Mouse (Mus musculus) gastrocnemius, adult 8-10 months (tissue): Measurements from ENCODE around the gene Map2k1. TPM values are rescaled to one million over a fixed set of nuclear protein-coding genes. Genes with fewer than 3 reads are reported as not detected.
"Not testable (repeated sequence)": the region's sequence is repeated elsewhere in the genome, so short reads cannot be mapped to it uniquely, and the experiment has no call there.

Source experiments
- DNase-seq, 2 experiments: peaks; one replicate each; pipeline ENCODE4 v3.0.0; 2022; ENCODE audit warnings: low spot score in 2 of 2
- total RNA-seq, 4 experiments: library from RNA; stranded (reverse); gene quantifications; 2 replicates each; pipeline ENCODE4 v1.2.4; 2022

Gene Map2k1
- total RNA-seq, result 10 to 100 TPM; 59.2 to 62.4 (median 60.6) TPM

- DNase-seq, result peak; percentile 99 to 100
These were observed at the start of gene Map2k1 for GRCm38 (mm10) chr9:64253021-64253904. Map2k1 (minus strand) TSS chr9:64253631.

DNA sequence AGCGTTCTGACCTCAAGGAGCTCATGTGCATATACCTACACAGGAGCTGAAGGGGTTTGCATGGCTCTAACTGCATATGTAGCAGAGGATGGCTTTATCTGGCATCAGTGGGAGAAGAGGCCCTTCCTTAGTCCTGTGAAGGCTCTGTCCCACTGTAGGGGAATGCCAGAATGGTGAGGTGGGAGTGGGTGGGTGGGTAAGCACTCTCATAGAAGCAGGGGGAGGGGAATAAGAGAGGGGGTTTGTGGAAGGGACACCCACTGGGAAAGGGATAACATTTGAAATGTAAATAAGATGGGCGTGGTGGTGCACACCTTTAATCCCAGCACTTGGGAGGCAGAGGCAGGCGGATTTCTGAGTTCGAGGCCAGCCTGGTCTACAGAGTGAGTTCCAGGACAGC, 49.7 kb upstream of the Map2k1 start:
- not testable (repeated sequence) for DNase-seq

DNA sequence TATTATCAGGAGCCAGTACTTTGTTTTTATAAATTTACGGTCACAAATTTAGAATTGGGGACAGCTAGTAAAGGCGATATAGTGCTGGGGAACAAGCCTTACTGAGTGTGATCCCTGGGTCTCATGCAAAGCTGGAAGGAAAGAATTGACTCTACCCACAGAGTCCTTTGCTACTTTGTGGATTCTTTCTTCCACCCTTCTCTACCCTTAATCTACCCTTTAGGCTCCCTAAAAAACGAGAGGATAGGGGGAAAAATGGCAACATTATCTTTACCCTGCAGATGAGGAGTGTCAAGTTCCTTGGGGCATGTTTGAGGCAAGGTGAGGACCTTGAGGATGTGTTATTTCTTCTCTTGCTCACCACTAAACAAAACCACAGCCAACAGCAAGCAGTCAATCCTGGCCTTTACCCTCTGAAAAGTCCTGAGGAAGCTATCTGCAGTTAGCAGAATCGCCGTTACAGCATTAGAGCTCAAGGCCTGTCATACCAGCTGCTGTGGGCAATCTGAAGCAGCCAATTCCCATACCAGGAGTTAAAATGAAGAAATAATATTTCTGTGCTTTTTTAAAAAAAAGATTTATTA, 29.1 kb upstream of the Map2k1 start:
- DNase-seq, result no peak

GRCm38 (mm10) chr9:64281781-64282178, 28.3 kb upstream of the Map2k1 start:
- DNase-seq, result no peak

- peak; percentile 92 to 94 for DNase-seq
These were observed 27.8 kb upstream of the Map2k1 start, which contains the start of gene Tipin for GRCm38 (mm10) chr9:64281105-64281780. Tipin (plus strand) TSS chr9:64281581.

DNA sequence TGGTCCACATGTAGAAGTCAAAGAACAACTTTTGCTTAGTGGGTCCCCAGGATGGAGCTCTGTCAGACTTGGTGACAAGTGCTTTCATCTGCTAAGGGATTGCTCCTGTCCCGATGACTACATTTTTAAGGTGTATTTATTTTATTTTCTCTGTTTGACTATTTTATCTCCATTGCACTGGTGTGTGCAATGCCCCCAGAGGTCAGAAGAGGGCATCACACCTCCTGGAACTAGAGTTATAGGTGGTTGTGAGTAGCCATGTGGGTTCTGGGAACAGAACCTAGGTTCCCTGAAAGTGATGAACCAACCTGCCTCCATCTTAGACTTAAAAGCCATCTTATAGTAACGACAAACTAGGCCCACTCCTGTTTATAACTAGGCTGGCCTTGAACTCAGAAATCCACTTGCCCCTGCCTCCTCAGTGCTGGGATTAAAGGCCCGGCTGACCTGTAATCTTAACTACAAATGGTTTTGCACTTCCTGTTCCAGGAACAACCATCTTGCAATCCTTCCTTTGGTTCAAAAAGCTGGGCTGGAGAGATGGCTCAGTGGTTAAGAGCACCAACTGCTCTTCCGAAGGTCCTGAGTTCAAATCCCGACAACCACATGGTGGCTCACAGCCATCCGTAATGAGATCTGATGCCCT, 25.4 kb upstream of the Map2k1 start:
- no peak for DNase-seq

- DNase-seq, result peak; percentile 23 to 38
These were observed 24.3 kb upstream of the Map2k1 start for GRCm38 (mm10) chr9:64277706-64278105.

DNA sequence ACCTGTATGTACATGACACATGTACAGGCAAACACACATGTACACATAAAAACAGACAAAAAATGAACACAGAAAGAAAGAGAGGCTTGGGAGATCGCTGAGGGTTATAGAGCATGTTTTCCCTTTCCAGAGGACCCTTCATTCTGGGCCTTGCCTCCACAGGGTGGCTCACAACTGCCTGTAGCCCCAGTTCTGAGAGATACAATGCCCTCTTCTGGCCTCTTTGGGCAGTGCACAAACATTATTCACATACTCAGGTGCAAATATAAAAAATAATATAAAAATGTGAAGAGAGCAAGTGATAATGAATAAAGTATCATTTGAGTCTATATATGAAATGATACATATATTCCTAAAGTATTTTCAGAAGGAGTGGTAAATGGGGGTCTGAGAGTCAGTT, 21.5 kb upstream of the Map2k1 start:
- DNase-seq, result no peak

DNA sequence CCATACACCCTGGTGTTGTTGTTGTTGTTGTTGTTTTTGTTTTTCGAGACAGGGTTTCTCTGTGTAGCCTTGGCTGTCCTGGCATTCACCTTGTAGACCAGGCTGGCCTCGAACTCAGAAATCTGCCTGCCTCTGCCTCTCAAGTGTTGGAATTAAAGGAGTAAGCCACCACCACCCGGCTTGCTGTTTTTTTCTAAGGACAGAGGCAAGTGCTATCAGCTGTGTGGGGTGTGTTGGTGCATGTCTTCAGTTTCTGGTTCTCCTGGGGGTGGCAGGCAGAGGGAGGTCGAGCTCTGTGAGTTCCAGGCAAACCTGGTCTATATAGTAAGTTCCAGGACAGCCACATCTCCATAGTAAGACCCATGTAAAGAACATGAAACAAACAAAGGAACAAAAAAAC, 20.9 kb upstream of the Map2k1 start:
- no peak for DNase-seq

DNA sequence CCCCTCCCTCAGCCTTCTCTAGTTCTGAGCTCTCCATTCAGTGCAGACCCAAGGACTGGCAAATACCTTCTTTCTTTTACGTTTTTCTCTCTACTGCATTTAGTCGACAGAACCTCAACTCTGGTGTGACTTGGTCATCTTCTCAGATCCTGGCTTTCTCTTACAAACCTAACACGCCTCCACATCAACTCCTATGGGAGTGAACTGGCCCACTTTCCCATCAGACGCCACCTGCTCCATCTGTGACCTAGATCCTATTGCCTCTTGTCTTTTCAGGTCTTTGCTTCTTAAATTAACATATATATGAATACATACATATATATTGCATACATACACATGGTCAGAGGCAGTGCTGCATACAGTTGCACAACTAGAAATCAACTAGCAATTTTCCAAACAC, 20.3 kb upstream of the Map2k1 start:
- no peak for DNase-seq

DNA sequence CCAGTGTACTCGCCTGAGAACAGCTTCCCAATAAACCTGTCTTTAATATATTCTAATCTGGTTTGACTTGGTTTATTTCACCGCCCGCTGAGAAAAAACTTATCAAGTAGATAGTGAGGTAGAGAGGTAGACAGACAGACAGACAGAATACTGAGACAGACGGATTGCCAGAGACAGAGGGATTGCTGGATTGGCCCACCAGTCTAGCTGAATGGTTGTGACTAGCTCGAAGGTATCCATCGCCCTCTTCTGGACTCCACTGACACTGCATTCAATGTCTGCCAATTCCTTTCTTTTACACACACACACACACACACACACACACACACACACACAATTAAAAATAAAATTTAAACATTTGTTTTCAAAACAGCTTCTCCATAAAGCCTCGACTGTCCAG, 19.2 kb upstream of the Map2k1 start:
- peak; percentile 12 to 28 for DNase-seq

GRCm38 (mm10) chr9:64271249-64271648, 17.8 kb upstream of the Map2k1 start:
- no peak for DNase-seq

GRCm38 (mm10) chr9:64268836-64269235, 15.4 kb upstream of the Map2k1 start:
- not testable (repeated sequence) for DNase-seq

- DNase-seq, result no peak
These were observed 14.8 kb upstream of the Map2k1 start for GRCm38 (mm10) chr9:64268196-64268595.

DNA sequence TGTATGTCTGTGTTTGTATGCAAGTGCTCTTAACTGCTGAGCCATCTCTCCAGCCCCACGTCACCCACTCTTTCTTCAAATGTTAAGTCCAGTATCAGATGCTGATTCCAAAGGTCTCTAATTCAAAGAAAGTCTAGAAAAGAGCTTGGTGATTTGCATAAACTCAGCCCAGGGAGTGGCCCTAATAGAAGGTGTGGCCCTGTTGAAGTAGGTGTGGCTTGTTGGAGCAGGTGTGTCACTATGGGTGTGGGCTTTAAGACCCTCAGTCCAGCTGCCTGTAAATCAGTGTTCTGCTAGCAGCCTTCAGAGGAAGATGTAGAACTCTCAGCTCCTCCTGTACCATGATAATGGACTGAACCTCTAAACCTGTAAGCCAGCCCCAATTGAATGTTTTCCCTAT, 13.8 kb upstream of the Map2k1 start:
- no peak for DNase-seq

- no peak for DNase-seq
These were observed 11.4 kb upstream of the Map2k1 start for GRCm38 (mm10) chr9:64264813-64265212.

DNA sequence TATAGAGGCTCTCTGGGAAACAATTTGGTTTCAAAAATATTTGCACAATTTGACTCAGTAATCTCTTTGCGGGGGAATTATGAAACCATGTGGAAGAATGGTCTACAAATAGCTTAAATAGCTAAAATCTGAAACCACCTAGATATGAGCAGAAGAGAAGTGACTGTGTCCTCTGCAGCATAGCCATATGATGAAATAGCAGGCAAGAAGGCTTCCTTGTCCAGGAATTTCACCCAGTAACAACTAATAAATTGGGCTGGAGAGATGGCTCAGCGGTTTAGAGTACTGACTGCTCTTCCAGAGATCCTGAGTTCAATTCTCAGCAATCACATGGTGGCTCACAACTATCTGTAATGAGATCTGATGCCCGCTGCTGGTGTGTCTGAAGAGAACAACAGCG, 7.6 kb upstream of the Map2k1 start:
- DNase-seq, result no peak

DNA sequence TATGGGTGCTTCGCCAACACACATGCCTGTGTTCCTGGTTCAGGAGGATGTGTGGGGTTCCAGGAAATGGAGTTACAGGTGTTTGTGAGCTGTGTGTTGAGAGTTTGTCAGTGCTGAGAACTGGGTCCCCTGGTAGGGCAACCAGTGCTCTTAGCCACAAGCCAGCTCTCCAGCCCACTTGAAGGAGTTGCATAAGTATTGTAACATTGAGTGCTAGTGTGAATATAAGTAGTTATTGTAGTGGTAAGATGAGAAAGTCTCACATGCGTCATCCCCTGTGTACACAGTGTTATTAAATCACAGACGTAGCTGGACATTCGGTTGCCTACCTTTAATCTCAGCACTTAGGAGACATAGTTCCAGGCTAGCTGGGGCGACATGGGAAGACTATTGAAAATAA, 6.5 kb upstream of the Map2k1 start:
- no peak for DNase-seq

GRCm38 (mm10) chr9:64256204-64256603, 2.8 kb upstream of the Map2k1 start:
- DNase-seq, result no peak

DNA sequence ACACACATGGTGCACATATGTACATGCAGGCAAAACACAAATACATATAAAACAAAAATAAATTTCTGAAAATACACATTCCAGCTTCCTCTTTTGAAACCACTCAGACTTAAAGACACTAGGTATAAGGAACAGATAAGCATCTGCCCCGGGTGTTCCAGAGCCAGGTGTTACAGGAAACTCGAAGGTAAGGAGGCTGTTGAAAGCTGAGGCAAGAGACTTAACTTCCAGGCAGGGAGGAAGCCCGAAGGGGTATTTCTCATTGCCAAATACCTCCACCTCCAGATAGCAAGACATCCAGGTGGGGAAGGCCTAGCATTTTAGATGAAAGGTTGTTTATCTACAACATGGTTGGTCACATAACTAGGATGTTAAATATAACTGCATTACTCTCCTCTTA, 2.0 kb upstream of the Map2k1 start:
- DNase-seq, result no peak

DNA sequence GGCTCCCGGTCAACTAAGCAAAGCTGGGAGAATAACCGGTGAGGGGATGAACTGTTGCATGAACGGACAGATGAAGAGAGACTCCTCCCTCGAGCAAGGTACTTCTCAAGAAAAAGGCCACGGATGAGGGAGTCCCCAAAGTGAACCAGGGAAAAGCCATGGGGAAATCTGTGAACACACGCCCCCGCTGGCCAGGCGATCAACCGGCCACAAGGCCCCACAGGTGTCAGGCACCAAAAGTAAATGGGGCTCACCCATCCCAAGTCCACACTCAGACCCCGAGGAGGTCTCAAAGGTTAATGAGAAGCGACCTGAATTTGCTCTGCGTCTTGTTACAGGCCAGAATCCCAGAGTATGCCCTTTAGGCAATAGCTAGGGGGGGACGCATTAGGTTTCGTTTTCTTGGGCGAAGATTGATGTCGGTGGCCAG, 825 bp downstream of the Map2k1 start:
- DNase-seq, result peak; percentile 6 to 9
